Mouse (Mus musculus) urinary bladder, adult 18-20 months (tissue): ENCODE measurements around the gene Dus4l.

Source experiments
- DNase-seq, 2 experiments: peaks; one replicate each; pipeline ENCODE4 v3.0.0; 2022; ENCODE audit warnings: low spot score in 2 of 2, mixed read lengths in 2 of 2

Gene Dus4l

DNA sequence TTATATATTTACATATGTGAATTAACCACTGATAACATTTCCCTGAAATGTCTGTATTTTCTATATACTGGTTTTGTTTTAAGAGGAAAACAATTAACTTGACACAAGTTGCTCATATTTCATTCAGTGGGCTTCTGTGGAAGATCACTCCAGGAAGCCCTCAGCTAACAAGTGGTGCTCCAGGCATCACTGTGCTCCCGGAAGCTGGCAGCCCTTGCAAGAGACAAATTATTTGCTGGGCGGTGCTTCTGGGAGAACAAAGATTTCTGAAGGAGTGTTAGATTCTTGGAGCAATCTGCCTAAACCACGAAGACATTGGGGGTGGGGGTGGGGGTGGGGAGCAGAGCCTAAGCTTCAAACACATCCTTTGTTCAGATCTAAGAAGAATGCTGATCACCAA lies 62.6 kb downstream of the Dus4l start:
- no peak for DNase-seq
